Mouse (Mus musculus): ENCODE measurements around the gene Dusp23. TPM values are rescaled to one million over a fixed set of nuclear protein-coding genes. Genes with fewer than 3 reads are reported as not detected.

Gene Dusp23
- polyA plus RNA-seq, 1 experiment from 2014 or later = 11.4 TPM

GRCm38 (mm10) chr1:172585612-172586567 lies 46.9 kb downstream of the Dusp23 start:
- 25% methylated on average over 26 of the region's 26 CpGs for WGBS
- ATAC-seq (replicated peaks; ENCODE audit: extremely low read depth, insufficient read depth, low FRiP score) = no peak
- Histone ChIP-seq H3K9ac (ENCODE audit: low read length) (no peak overlapping the region), H3K27me3 (ENCODE audit: control insufficient read depth, insufficient read depth, low read length) (peaks cover 16% of the 10 kb centered on the region), H3K4me3 (ENCODE audit: low read length) (no peak overlapping the region), H3K4me2 (ENCODE audit: low read depth, low read length) (peak overlapping the region; percentile 22), H3K9me3 (replicated peaks; ENCODE audit: control insufficient read depth, low read length) (no peaks in the 10 kb centered on the region), H3K27ac (ENCODE audit: low read length) (no peak overlapping the region), H3K36me3 (ENCODE audit: control insufficient read depth, insufficient read depth) (no peaks in the 10 kb centered on the region), H3K4me1 (ENCODE audit: control insufficient read depth, insufficient read depth, low read length) (no peaks in the 10 kb centered on the region)

GRCm38 (mm10) chr1:172585026-172585425 lies 47.7 kb downstream of the Dusp23 start:
- no peak overlapping the region for H3K27ac ChIP-seq (ENCODE audit: low read length)
- WGBS = 57% methylated on average over 4 of the region's 4 CpGs
- no peaks in the 10 kb centered on the region for H3K9me3 ChIP-seq (replicated peaks; ENCODE audit: control insufficient read depth, low read length)
- no peaks in the 10 kb centered on the region for H3K36me3 ChIP-seq (ENCODE audit: control insufficient read depth, insufficient read depth)
- no peaks in the 10 kb centered on the region for H3K4me1 ChIP-seq (ENCODE audit: control insufficient read depth, insufficient read depth, low read length)
- ATAC-seq (replicated peaks; ENCODE audit: extremely low read depth, insufficient read depth, low FRiP score) = no peak
- H3K4me3 ChIP-seq (ENCODE audit: low read length) = no peak overlapping the region
- H3K27me3 ChIP-seq (ENCODE audit: control insufficient read depth, insufficient read depth, low read length) = peaks cover 16% of the 10 kb centered on the region
- no peak overlapping the region for H3K9ac ChIP-seq (ENCODE audit: low read length)
- no peak overlapping the region for H3K4me2 ChIP-seq (ENCODE audit: low read depth, low read length)

GRCm38 (mm10) chr1:172584271-172584670 lies 48.5 kb downstream of the Dusp23 start:
- no peak overlapping the region for H3K27ac ChIP-seq (ENCODE audit: low read length)
- H3K4me3 ChIP-seq (ENCODE audit: low read length) = no peak overlapping the region
- H3K4me2 ChIP-seq (ENCODE audit: low read depth, low read length) = no peak overlapping the region
- no peak for ATAC-seq (replicated peaks; ENCODE audit: extremely low read depth, insufficient read depth, low FRiP score)
- H3K27me3 ChIP-seq (ENCODE audit: control insufficient read depth, insufficient read depth, low read length) = peaks cover 16% of the 10 kb centered on the region
- WGBS = 80% methylated on average over 6 of the region's 6 CpGs
- no peaks in the 10 kb centered on the region for H3K36me3 ChIP-seq (ENCODE audit: control insufficient read depth, insufficient read depth)
- no peaks in the 10 kb centered on the region for H3K9me3 ChIP-seq (replicated peaks; ENCODE audit: control insufficient read depth, low read length)
- H3K9ac ChIP-seq (ENCODE audit: low read length) = no peak overlapping the region
- H3K4me1 ChIP-seq (ENCODE audit: control insufficient read depth, insufficient read depth, low read length) = no peaks in the 10 kb centered on the region

GRCm38 (mm10) chr1:172582436-172582835 lies 50.3 kb downstream of the Dusp23 start:
- no peaks in the 10 kb centered on the region for H3K9me3 ChIP-seq (replicated peaks; ENCODE audit: control insufficient read depth, low read length)
- no peak overlapping the region for H3K9ac ChIP-seq (ENCODE audit: low read length)
- no peak for ATAC-seq (replicated peaks; ENCODE audit: extremely low read depth, insufficient read depth, low FRiP score)
- no peaks in the 10 kb centered on the region for H3K4me1 ChIP-seq (ENCODE audit: control insufficient read depth, insufficient read depth, low read length)
- 81% methylated on average over 8 of the region's 8 CpGs for WGBS
- no peaks in the 10 kb centered on the region for H3K36me3 ChIP-seq (ENCODE audit: control insufficient read depth, insufficient read depth)
- H3K27ac ChIP-seq (ENCODE audit: low read length) = no peak overlapping the region
- H3K4me2 ChIP-seq (ENCODE audit: low read depth, low read length) = no peak overlapping the region
- H3K27me3 ChIP-seq (ENCODE audit: control insufficient read depth, insufficient read depth, low read length) = peaks cover 11% of the 10 kb centered on the region
- no peak overlapping the region for H3K4me3 ChIP-seq (ENCODE audit: low read length)

Other genes starting within 250 kb of the Dusp23 start
- 0.77 and 0.95 TPM in 2 replicates for gene Slamf9, start 157.6 kb downstream of the Dusp23 start, polyA plus RNA-seq (2015; fragmentation: Nextera tagmentation; extraction: Ambion mirVana)
- 3.3 and 4.8 TPM in 2 replicates for gene Igsf9, start 151.2 kb downstream of the Dusp23 start, polyA plus RNA-seq (2015; fragmentation: Nextera tagmentation; extraction: Ambion mirVana)
- 323 and 328 TPM in 2 replicates for gene Tagln2, start 132.9 kb downstream of the Dusp23 start, polyA plus RNA-seq (2015; fragmentation: Nextera tagmentation; extraction: Ambion mirVana)
- gene Cfap45, start 112.2 kb downstream of the Dusp23 start, polyA plus RNA-seq (2015; fragmentation: Nextera tagmentation; extraction: Ambion mirVana) = 3.0 and 3.2 TPM in 2 replicates
- gene Vsig8, start 77.0 kb downstream of the Dusp23 start, polyA plus RNA-seq (2015; fragmentation: Nextera tagmentation; extraction: Ambion mirVana) = 0.32 and 0.55 TPM in 2 replicates
- gene Slamf8, start 42.4 kb downstream of the Dusp23 start, polyA plus RNA-seq (2015; fragmentation: Nextera tagmentation; extraction: Ambion mirVana) = 0.35 TPM in 2 replicates
- not detected in 2 replicates for gene Fcrl6, start 30.4 kb downstream of the Dusp23 start, polyA plus RNA-seq (2015; fragmentation: Nextera tagmentation; extraction: Ambion mirVana)
- gene Crp, start 65.1 kb upstream of the Dusp23 start, polyA plus RNA-seq (2015; fragmentation: Nextera tagmentation; extraction: Ambion mirVana) = 0.09 and 0.13 TPM in 2 replicates